Mouse (Mus musculus) myocyte (in vitro differentiated cells): ENCODE results near the gene Zzz3.

Experiments
- CEBPB ChIP-seq: IDR thresholded peaks from 2 replicates; pipeline ENCODE4 v1.6.1; 2011; ENCODE audit warnings: mild to moderate bottlenecking, moderate library complexity; ENCODE audit not compliant: poor library complexity, insufficient read depth, severe bottlenecking
- E2F4 ChIP-seq: IDR thresholded peaks from one replicate; pipeline ENCODE4 v1.6.1; 2011; ENCODE audit warnings: mild to moderate bottlenecking, control low read depth, moderate library complexity; ENCODE audit not compliant: insufficient read depth
- MAX ChIP-seq: IDR thresholded peaks from one replicate; pipeline ENCODE4 v1.6.1; 2011; ENCODE audit warnings: low read depth, mild to moderate bottlenecking, control low read depth
- MYOD1 ChIP-seq, 3 experiments: IDR thresholded peaks; one replicate each; pipeline ENCODE4 v1.6.1; 2011; ENCODE audit warnings: control low read depth in 2 of 3, low read depth in 2 of 3, mild to moderate bottlenecking in 2 of 3, moderate library complexity in 1 of 3; ENCODE audit not compliant: insufficient read length in 2 of 3, control insufficient read depth in 1 of 3
- MYOG ChIP-seq, 3 experiments: IDR thresholded peaks; one replicate each; pipeline ENCODE4 v1.6.1; 2011; ENCODE audit warnings: control low read depth in 2 of 3, low read depth in 2 of 3, mild to moderate bottlenecking in 2 of 3; ENCODE audit not compliant: insufficient read length in 2 of 3, control insufficient read depth in 1 of 3, insufficient read depth in 1 of 3
- POLR2A ChIP-seq: IDR thresholded peaks from one replicate; pipeline ENCODE4 v1.6.1; 2011; ENCODE audit warnings: low read depth, mild to moderate bottlenecking, control low read depth, moderate library complexity; ENCODE audit not compliant: insufficient read length
- TCF12 ChIP-seq: IDR thresholded peaks from one replicate; pipeline ENCODE4 v1.6.1; 2011; ENCODE audit warnings: mild to moderate bottlenecking, control low read depth; ENCODE audit not compliant: poor library complexity, insufficient read depth, severe bottlenecking
- USF1 ChIP-seq: IDR thresholded peaks from one replicate; pipeline ENCODE4 v1.6.1; 2011; ENCODE audit warnings: low read depth, mild to moderate bottlenecking, control low read depth, moderate library complexity

GRCm38 (mm10) chr3:152384106-152384505 lies 11.2 kb upstream of the Zzz3 start:
- TF ChIP-seq MYOD1 (IDR thresholded peaks at IDR 0.05; ENCODE audit: control insufficient read depth in 1 of 3, insufficient read length in 2 of 3, low read depth in 2 of 3) (no peak), MAX (no peak), MYOG (IDR thresholded peaks at IDR 0.05; ENCODE audit: control insufficient read depth in 1 of 3, insufficient read depth in 1 of 3, insufficient read length in 2 of 3, low read depth in 2 of 3) (no peak), POLR2A (no peak), CEBPB (no peak), TCF12 (no peak), USF1 (no peak), E2F4 (no peak)
